In genomic region chr7:16117100-16117499, GRCm38 (mm10) we compare ENCODE assay signal across 17 mouse cellular contexts. TPM values are rescaled to one million over a fixed set of nuclear protein-coding genes. Genes with fewer than 3 reads are reported as not detected.
A peak's percentile ranks its signal among the peaks of the same experiment; 100 is the strongest.
DNase-seq lines count a peak whose midpoint lies in the region; TF ChIP-seq lines count a peak whose summit lies in the region.
"Had no signal": no experiment of that assay in that cellular context is flagged by ENCODE, and none has a peak within 500 bp of the region (broad histone marks: within the 10 kb centered on the region; RNA-seq: fewer than 3 reads in every experiment).

No protein-coding gene starts in this region.

- intact Hi-C loops in left cerebral cortex, adult 2 months (cut with DNase I), result no loop called here
- intact Hi-C loops in left cerebral cortex, postnatal 36 days (cut with DNase I), result no loop called here

- H3K4me3 ChIP-seq in left cerebral cortex, adult 2 months, result no peak overlapping the region
- H3K4me3 ChIP-seq: embryonic facial prominence, embryonic 15.5 days; erythroblast, embryonic 14.5 days; forebrain, embryonic 10.5 days; heart, embryonic 13.5 days; hindbrain, embryonic 15.5 days had no signal

- TF ChIP-seq CTCF in left cerebral cortex, adult 2 months (IDR thresholded peaks at IDR 0.05), result no peak

- no peak for DNase-seq in left cerebral cortex, adult 2 months (ENCODE audit: extremely low spot score in 1 of 2, low spot score in 2 of 2)
- no peak for DNase-seq in left cerebral cortex, postnatal 36 days (ENCODE audit: low spot score in 2 of 2)
- DNase-seq in cerebellum, adult 9-10 months, result peak; percentile 78
- peak; percentile 67 to 83 for DNase-seq in cerebellum, postnatal 14 days
- DNase-seq in embryo, embryonic 10.5 days (ENCODE audit: low spot score), result no peak
- DNase-seq in lung, postnatal 10 days, result no peak
- DNase-seq: adrenal gland, adult 2 months; adrenal gland, postnatal 25 days; gastrocnemius, postnatal 36 days; heart, adult 11 months; heart, postnatal 36 days had no signal

- peak overlapping the region; percentile 72 for H3K27ac ChIP-seq in left cerebral cortex, adult 2 months
- H3K27ac ChIP-seq: embryonic facial prominence, embryonic 15.5 days; forebrain, embryonic 10.5 days; heart, embryonic 13.5 days; hindbrain, embryonic 15.5 days had no signal

RNA-seq across cellular contexts. Expression of gene Kptn, which starts 2.6 kb away (rescaled TPM):
- total RNA-seq in left cerebral cortex, adult 2 months (2021), result 10 to 100 TPM; 42.9 to 46.3 TPM
- 10 to 100 TPM; 40.9 to 44.9 TPM for total RNA-seq in left cerebral cortex, postnatal 36 days (2021)

RNA-seq across cellular contexts. Expression of gene Slc8a2, which starts 12.5 kb away (rescaled TPM):
- 100 to 1,000 TPM; 226 TPM for total RNA-seq in left cerebral cortex, adult 2 months (2021)
- total RNA-seq in left cerebral cortex, postnatal 36 days (2021), result 100 to 1,000 TPM; 242 to 273 TPM

RNA-seq across cellular contexts. Expression of gene Napa, which starts 18.8 kb away (rescaled TPM):
- 100 to 1,000 TPM; 269 to 280 TPM for total RNA-seq in left cerebral cortex, adult 2 months (2021)
- 100 to 1,000 TPM; 269 to 307 TPM for total RNA-seq in left cerebral cortex, postnatal 36 days (2021)

RNA-seq across cellular contexts. Expression of gene Zfp541, which starts 55.5 kb away (rescaled TPM):
- total RNA-seq in left cerebral cortex, adult 2 months (2021), result under 1 TPM; 0.77 to 0.97 TPM
- under 1 TPM; 0.64 to 0.88 TPM for total RNA-seq in left cerebral cortex, postnatal 36 days (2021)
- total RNA-seq: gastrocnemius, adult 8-10 months; gastrocnemius, postnatal 36 days; heart, postnatal 36 days had no signal

RNA-seq across cellular contexts. Expression of gene Meis3, which starts 57.8 kb away (rescaled TPM):
- 10 to 100 TPM; 39.8 to 42.6 TPM for total RNA-seq in left cerebral cortex, adult 2 months (2021)
- 10 to 100 TPM; 37.3 to 40.9 TPM for total RNA-seq in left cerebral cortex, postnatal 36 days (2021)

Comparison
In these comparisons a context has a peak if more than half of its experiments do, and no peak if none do; other contexts are left out.
1. DNase-seq: peak in cerebellum, adult 9-10 months (single experiment) and cerebellum, postnatal 14 days (2 of 2); none in left cerebral cortex, adult 2 months (0 of 2), left cerebral cortex, postnatal 36 days (0 of 2), embryo, embryonic 10.5 days (single experiment) and lung, postnatal 10 days (single experiment).